ENCODE assay signal across 9 mouse cellular contexts in genomic region chr2:65121435-65121834, GRCm38 (mm10).
DNase-seq lines count a peak whose midpoint lies in the region; TF ChIP-seq lines count a peak whose summit lies in the region.
"Had no signal": no experiment of that assay in that cellular context is flagged by ENCODE, and none has a peak within 500 bp of the region (broad histone marks: within the 10 kb centered on the region; RNA-seq: fewer than 3 reads in every experiment).

No protein-coding gene starts in this region.

- peaks cover 2% of the 10 kb centered on the region; the same call in 1 of the 2 replicates for H3K4me1 ChIP-seq in forebrain, embryonic 10.5 days

- WGBS in forebrain, embryonic 10.5 days, result 12% methylated on average over 1 of the region's 1 CpGs

- TF ChIP-seq CTCF in layer of hippocampus, adult 2 months (conservative IDR thresholded peaks at IDR 0.05), result peak; percentile 93

- no peak overlapping the region for H3K4me3 ChIP-seq in layer of hippocampus, adult 2 months
- H3K4me3 ChIP-seq in forebrain, embryonic 10.5 days, result no peak overlapping the region
- H3K4me3 ChIP-seq: heart, embryonic 13.5 days had no signal

- 0 out of 2 replicates have a peak, but pooled peaks cover 3% of the 10 kb centered on the region for H3K36me3 ChIP-seq in forebrain, embryonic 10.5 days (replicated peaks)

- peak overlapping the region; percentile 33; the same call in 1 of the 2 replicates for H3K27ac ChIP-seq in layer of hippocampus, adult 2 months
- no peak overlapping the region for H3K27ac ChIP-seq in forebrain, embryonic 10.5 days
- H3K27ac ChIP-seq: heart, embryonic 13.5 days had no signal

- H3K9me3 ChIP-seq in forebrain, embryonic 10.5 days, result no peaks in the 10 kb centered on the region
- H3K9me3 ChIP-seq: heart, embryonic 13.5 days had no signal

- DNase-seq in cerebellum, postnatal 10 days, result peak; percentile 72 to 78
- no peak for DNase-seq in cerebellum, adult 11-12 months
- DNase-seq in left cerebral cortex, adult 11 months (ENCODE audit: low spot score), result peak; percentile 31
- DNase-seq in left cerebral cortex, adult 8-10 months (ENCODE audit: low spot score in 2 of 2), result no peak
- peak; percentile 24 for DNase-seq in ZHBTc4 (ENCODE audit: low read depth, low spot score)
- DNase-seq in layer of hippocampus, adult 2 months (ENCODE audit: low spot score in 2 of 2), result peak; percentile 54 to 63
- peak; percentile 57 for DNase-seq in retina, postnatal 1 day
- no peak for DNase-seq in forebrain, embryonic 10.5 days (ENCODE audit: extremely low spot score, low spot score)

- no peaks in the 10 kb centered on the region for H3K27me3 ChIP-seq in forebrain, embryonic 10.5 days (ENCODE audit: poor library complexity, severe bottlenecking)
- H3K27me3 ChIP-seq: heart, embryonic 13.5 days had no signal

Comparison
In these comparisons a context has a peak if more than half of its experiments do, and no peak if none do; other contexts are left out.
1. DNase-seq: peak in cerebellum, postnatal 10 days (2 of 2), left cerebral cortex, adult 11 months (single experiment), ZHBTc4 (single experiment), layer of hippocampus, adult 2 months (2 of 2) and retina, postnatal 1 day (single experiment); none in cerebellum, adult 11-12 months (single experiment), left cerebral cortex, adult 8-10 months (0 of 2) and forebrain, embryonic 10.5 days (single experiment).